8 mouse cellular contexts compared by ENCODE assay signal in genomic region chr19:46572548-46572947, GRCm38 (mm10). TPM values are rescaled to one million over a fixed set of nuclear protein-coding genes. Genes with fewer than 3 reads are reported as not detected.
A peak's percentile ranks its signal among the peaks of the same experiment; 100 is the strongest.
DNase-seq lines count a peak whose midpoint lies in the region; ATAC-seq and TF ChIP-seq lines count a peak whose summit lies in the region.

No protein-coding gene starts in this region.

- no peaks in the 10 kb centered on the region for H3K36me3 ChIP-seq in testis, adult 2 months (ENCODE audit: control insufficient read depth, insufficient read depth, low read length)
- H3K36me3 ChIP-seq in limb, embryonic 12.5 days, result peaks cover 2% of the 10 kb centered on the region; the same call in 1 of the 2 replicates
- H3K36me3 ChIP-seq in neural tube, embryonic 12.5 days, result peaks cover 2% of the 10 kb centered on the region

- TF ChIP-seq POLR2A in testis, adult 2 months (IDR thresholded peaks at IDR 0.05; ENCODE audit: control insufficient read depth, low read depth, low read length), result no peak

- H3K9ac ChIP-seq in limb, embryonic 12.5 days (replicated peaks), result peak overlapping the region; percentile 70
- peak overlapping the region; percentile 72 for H3K9ac ChIP-seq in neural tube, embryonic 12.5 days

- peak overlapping the region; percentile 67 for H3K27ac ChIP-seq in testis, adult 2 months (ENCODE audit: control insufficient read depth, insufficient read depth, low read depth, low read length)
- H3K27ac ChIP-seq in limb, embryonic 12.5 days, result peak overlapping the region; percentile 77
- H3K27ac ChIP-seq in neural tube, embryonic 12.5 days, result no peak overlapping the region

- H3K27me3 ChIP-seq in testis, adult 2 months (ENCODE audit: control insufficient read depth, insufficient read depth, low read length), result no peaks in the 10 kb centered on the region
- H3K27me3 ChIP-seq in limb, embryonic 12.5 days, result no peaks in the 10 kb centered on the region
- no peaks in the 10 kb centered on the region for H3K27me3 ChIP-seq in neural tube, embryonic 12.5 days (replicated peaks)

- H3K9me3 ChIP-seq in limb, embryonic 12.5 days, result no peaks in the 10 kb centered on the region
- H3K9me3 ChIP-seq in neural tube, embryonic 12.5 days, result no peaks in the 10 kb centered on the region

- no peak; the same call in 1 of the 2 replicates for ATAC-seq in limb, embryonic 12.5 days (ENCODE audit: insufficient number of reproducible peaks, insufficient read depth, low FRiP score, low TSS enrichment, low read depth)
- no peak; the same call in none of the 2 replicates for ATAC-seq in neural tube, embryonic 12.5 days (ENCODE audit: low FRiP score, low read depth)

- under 1% methylated on average over 17 of the region's 17 CpGs for WGBS in limb, embryonic 12.5 days
- 2% methylated on average over 17 of the region's 17 CpGs for whole genome bisulfite sequencing in neural tube, embryonic 12.5 days

- peaks cover 11% of the 10 kb centered on the region for H3K4me1 ChIP-seq in testis, adult 2 months (ENCODE audit: control insufficient read depth, insufficient read depth, low read length)
- H3K4me1 ChIP-seq in limb, embryonic 12.5 days (replicated peaks), result peaks cover 21% of the 10 kb centered on the region
- peaks cover 6% of the 10 kb centered on the region; the same call in 1 of the 2 replicates for H3K4me1 ChIP-seq in neural tube, embryonic 12.5 days

- H3K4me3 ChIP-seq in testis, adult 2 months (ENCODE audit: control insufficient read depth, low read depth, low read length), result peak overlapping the region; percentile 89
- H3K4me3 ChIP-seq in limb, embryonic 12.5 days (replicated peaks), result peak overlapping the region; percentile 74
- peak overlapping the region; percentile 73 for H3K4me3 ChIP-seq in neural tube, embryonic 12.5 days

- TF ChIP-seq CTCF in testis, adult 2 months (IDR thresholded peaks at IDR 0.05; ENCODE audit: control insufficient read depth, insufficient read depth, insufficient replicate concordance, low read depth, low read length), result no peak

- H3K4me2 ChIP-seq in limb, embryonic 12.5 days, result peak overlapping the region; percentile 78
- H3K4me2 ChIP-seq in neural tube, embryonic 12.5 days (replicated peaks), result peak overlapping the region; percentile 76

- peak; percentile 40 to 42 for DNase-seq in adrenal gland, postnatal 36 days
- no peak for DNase-seq in adrenal gland, adult (ENCODE audit: inconsistent age in 2 of 2, low spot score in 1 of 2)
- no peak for DNase-seq in testis, postnatal 14 days (ENCODE audit: low spot score)
- no peak for DNase-seq in urinary bladder, postnatal 10 days (ENCODE audit: low spot score)
- no peak for DNase-seq in gastrocnemius, postnatal 10 days

RNA-seq across cellular contexts. Expression of gene Arl3, which starts 0.5 kb away (rescaled TPM):
- total RNA-seq in adrenal gland, postnatal 36 days (2021), result 10 to 100 TPM; 43.3 to 67.7 TPM
- 214 and 266 TPM in 2 replicates for polyA plus RNA-seq in testis, adult 2 months (2012; rRNA removed)
- polyA plus RNA-seq in limb, embryonic 12.5 days (2016; fragmentation: Nextera tagmentation; extraction: Ambion mirVana), result 167 and 173 TPM in 2 replicates
- polyA plus RNA-seq in neural tube, embryonic 12.5 days (2016; fragmentation: Nextera tagmentation; extraction: Ambion mirVana), result 190 and 194 TPM in 2 replicates
- 10 to 100 TPM; 48.9 to 50.5 TPM for total RNA-seq in gastrocnemius, postnatal 10 days (2021)

RNA-seq across cellular contexts. Expression of gene Sfxn2, which starts 0.6 kb away (rescaled TPM):
- 10 to 100 TPM in 1 of 2 experiments, 1 to 10 TPM in 1; 7.9 to 11.5 TPM for total RNA-seq in adrenal gland, postnatal 36 days (2021)
- 1.5 TPM in 2 replicates for polyA plus RNA-seq in testis, adult 2 months (2012; rRNA removed)
- polyA plus RNA-seq in limb, embryonic 12.5 days (2016; fragmentation: Nextera tagmentation; extraction: Ambion mirVana), result 18.3 and 25.2 TPM in 2 replicates
- polyA plus RNA-seq in neural tube, embryonic 12.5 days (2016; fragmentation: Nextera tagmentation; extraction: Ambion mirVana), result 11.4 and 12.2 TPM in 2 replicates
- 1 to 10 TPM; 5.5 to 7.3 TPM for total RNA-seq in gastrocnemius, postnatal 10 days (2021)

RNA-seq across cellular contexts. Expression of gene Wbp1l, which starts 26.3 kb away (rescaled TPM):
- total RNA-seq in adrenal gland, postnatal 36 days (2021), result 100 to 1,000 TPM; 131 to 170 TPM
- polyA plus RNA-seq in testis, adult 2 months (2012; rRNA removed), result 16.9 and 17.1 TPM in 2 replicates
- polyA plus RNA-seq in limb, embryonic 12.5 days (2016; fragmentation: Nextera tagmentation; extraction: Ambion mirVana), result 48.3 and 48.6 TPM in 2 replicates
- 53.4 and 54.8 TPM in 2 replicates for polyA plus RNA-seq in neural tube, embryonic 12.5 days (2016; fragmentation: Nextera tagmentation; extraction: Ambion mirVana)
- 10 to 100 TPM; 38.3 to 41.6 TPM for total RNA-seq in gastrocnemius, postnatal 10 days (2021)

Comparison
In these comparisons a context has a peak if more than half of its experiments do, and no peak if none do; other contexts are left out.
1. DNase-seq: peak in adrenal gland, postnatal 36 days (2 of 2); none in adrenal gland, adult (0 of 2), testis, postnatal 14 days (single experiment), urinary bladder, postnatal 10 days (single experiment) and gastrocnemius, postnatal 10 days (single experiment).
2. Peak in every context shown above with its lines, with median percentiles within 50 percentile points of each other: H3K4me3 ChIP-seq.